Mouse (Mus musculus) E14TG2a.4 (cell line): ENCODE data around the gene Vcam1.

Source experiments
- CTCF ChIP-seq: conservative IDR thresholded peaks from 2 replicates; pipeline ENCODE4 v1.5.1; 2014; ENCODE audit warnings: low read length
- POU5F1 ChIP-seq: IDR thresholded peaks from 2 replicates; pipeline ENCODE4 v1.6.1; 2014; ENCODE audit warnings: low read length, borderline replicate concordance

- no peak for TF ChIP-seq CTCF
- TF ChIP-seq POU5F1 = no peak
Observed at GRCm38 (mm10) chr3:116120391-116120790, 9.1 kb downstream of the Vcam1 start.
